Mouse (Mus musculus): ENCODE measurements at regions not wholly inside any gene's neighbourhood (a gene's known extent, or its start where the extent isn't known, plus 50 kb on each side); places are given as distances from the start of the nearest gene placed in this dataset.

DNA sequence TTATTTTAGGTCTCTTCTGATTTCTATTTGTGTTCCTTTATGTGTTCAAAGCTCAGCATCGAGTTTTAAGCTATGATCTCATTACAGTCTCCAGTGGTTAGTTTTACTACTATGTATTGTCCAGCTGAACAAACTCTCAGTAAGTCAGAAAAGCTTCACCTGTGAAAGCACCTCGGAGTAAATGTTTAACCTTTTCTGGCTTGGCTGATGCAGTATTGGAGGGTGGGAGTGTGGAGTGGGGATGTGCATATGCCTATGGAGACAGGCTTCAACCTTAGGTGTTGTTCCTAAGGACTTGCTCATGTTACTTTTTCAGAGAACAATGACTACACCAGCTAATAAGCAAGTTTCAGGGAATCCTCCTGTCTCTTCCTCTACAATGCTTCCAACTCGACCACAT lies 67.6 kb upstream of the Gm10295 start:
- ATAC-seq (replicated peaks; ENCODE audit: low read depth, poor library complexity, severe bottlenecking): no peak

GRCm38 (mm10) chr7:71414756-71415155 lies 63.5 kb upstream of the Gm10295 start:
- ATAC-seq (replicated peaks; ENCODE audit: low read depth, poor library complexity, severe bottlenecking): no peak

- ATAC-seq (replicated peaks; ENCODE audit: low read depth, poor library complexity, severe bottlenecking): no peak
Measured at GRCm38 (mm10) chr7:71413121-71413520, 61.8 kb upstream of the Gm10295 start.

DNA sequence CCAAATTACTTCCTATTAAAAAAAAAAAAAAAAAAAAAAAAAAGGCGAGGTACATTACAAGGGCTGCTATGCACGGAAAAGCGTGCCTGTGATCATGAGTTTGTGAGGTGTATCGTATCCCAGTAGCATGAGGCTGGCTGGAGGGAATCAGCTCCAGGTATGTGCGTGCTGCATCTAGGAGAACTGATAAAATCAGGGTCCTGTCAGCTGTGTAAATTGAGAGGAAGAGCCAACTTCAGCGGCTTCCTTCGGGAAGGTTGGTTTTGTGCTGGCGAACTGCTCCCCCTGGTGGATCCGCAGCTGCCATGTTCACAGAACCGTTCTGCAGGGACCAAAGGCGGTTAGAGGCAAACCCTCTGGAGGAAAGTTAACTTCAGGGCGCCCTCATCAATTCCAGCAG lies 60.8 kb upstream of the Gm10295 start:
- ATAC-seq (replicated peaks; ENCODE audit: low read depth, poor library complexity, severe bottlenecking): peak; percentile 87

DNA sequence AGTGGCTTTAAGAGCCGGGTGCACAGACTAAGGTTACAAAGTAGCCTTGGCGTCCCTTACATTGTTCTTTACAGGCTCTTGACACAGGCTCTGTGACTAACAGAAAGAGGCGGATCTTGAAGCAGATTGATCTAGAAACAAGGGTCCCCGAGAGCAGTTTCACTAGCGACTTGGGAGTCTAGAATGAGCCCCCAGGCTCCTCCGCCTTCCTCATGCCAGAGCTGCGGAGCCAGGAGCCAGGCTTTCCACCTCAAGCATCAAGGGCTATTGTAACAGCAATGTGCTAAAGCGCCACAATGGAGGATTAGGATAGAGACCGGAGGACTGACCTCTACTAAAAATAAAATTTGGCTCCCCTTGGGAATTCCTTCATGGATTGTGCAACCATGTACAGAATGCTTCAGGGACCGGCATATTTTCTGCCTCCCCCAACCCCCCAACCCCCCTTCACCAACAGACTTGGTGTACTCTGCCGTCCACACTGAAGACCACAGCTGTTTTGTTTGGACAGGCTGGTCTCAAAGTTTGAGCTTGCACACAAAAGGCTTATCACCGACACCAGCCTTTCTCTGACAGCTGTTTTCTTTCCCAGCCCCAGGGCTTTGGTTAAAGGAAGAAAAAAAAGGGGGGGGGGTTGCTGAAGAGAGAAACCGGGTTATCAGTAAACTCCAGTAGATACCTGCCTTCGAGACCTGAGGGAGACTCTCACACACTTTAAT lies 60.2 kb upstream of the Gm10295 start:
- ATAC-seq (replicated peaks; ENCODE audit: low read depth, poor library complexity, severe bottlenecking): peak; percentile 48

DNA sequence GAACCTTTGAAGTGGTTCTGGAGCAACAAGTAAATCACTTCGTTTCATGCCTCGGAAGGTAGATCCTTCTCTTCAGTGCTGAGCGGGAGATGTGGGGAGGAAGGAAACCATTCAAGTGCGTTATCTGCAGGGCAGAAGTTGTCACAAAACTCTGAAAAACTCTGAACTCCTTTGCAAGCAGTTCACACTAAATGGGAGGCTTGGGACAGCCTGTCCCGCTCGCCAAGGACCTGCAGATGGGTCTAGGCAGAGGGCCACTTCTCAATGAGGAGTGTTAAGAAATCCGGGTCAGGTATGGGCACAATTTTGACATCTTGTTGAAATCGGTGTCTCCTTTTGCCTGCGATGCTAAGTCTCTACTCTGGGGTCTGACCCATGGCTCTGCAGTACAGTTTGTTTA lies 58.6 kb upstream of the Gm10295 start:
- ATAC-seq (replicated peaks; ENCODE audit: low read depth, poor library complexity, severe bottlenecking): no peak

- ATAC-seq (replicated peaks; ENCODE audit: low read depth, poor library complexity, severe bottlenecking): no peak
Measured at GRCm38 (mm10) chr7:71409061-71409460, 57.8 kb upstream of the Gm10295 start.

GRCm38 (mm10) chr7:71406283-71406682 lies 55.0 kb upstream of the Gm10295 start:
- ATAC-seq (replicated peaks; ENCODE audit: low read depth, poor library complexity, severe bottlenecking): no peak
